ENCODE assay signal across 37 mouse cellular contexts in genomic region chr17:65550357-65550756, GRCm38 (mm10). TPM values are rescaled to one million over a fixed set of nuclear protein-coding genes. Genes with fewer than 3 reads are reported as not detected.
"Had no signal": no experiment of that assay in that cellular context is flagged by ENCODE, and none has a peak within 500 bp of the region (broad histone marks: within the 10 kb centered on the region; RNA-seq: fewer than 3 reads in every experiment).

No protein-coding gene starts in this region.

- DNase-seq: left cerebral cortex, postnatal 4 days; liver; liver, embryonic 13.5 days; liver, postnatal 0 days; lung, adult 18-20 months; lung, adult 2 months; lung, embryonic 14.5 days; lung, postnatal 10 days; lung, postnatal 14 days; lung, postnatal 36 days; lung, postnatal 4 days; midbrain, embryonic 14.5 days had no signal

- H3K27ac ChIP-seq: limb, embryonic 10.5 days; limb, embryonic 12.5 days; limb, embryonic 13.5 days; limb, embryonic 15.5 days; liver, embryonic 12.5 days; liver, embryonic 13.5 days; liver, embryonic 14.5 days; liver, embryonic 15.5 days; lung, embryonic 15.5 days; macrophage; midbrain, embryonic 10.5 days; midbrain, embryonic 12.5 days; midbrain, embryonic 15.5 days; neural tube, embryonic 12.5 days had no signal

- H3K4me3 ChIP-seq: limb, embryonic 10.5 days; limb, embryonic 12.5 days; limb, embryonic 13.5 days; limb, embryonic 15.5 days; liver, embryonic 12.5 days; liver, embryonic 13.5 days; liver, embryonic 15.5 days; lung, embryonic 15.5 days; megakaryocyte, embryonic 14.5 days; midbrain, embryonic 10.5 days; midbrain, embryonic 12.5 days; midbrain, embryonic 15.5 days; myocyte; neural tube, embryonic 12.5 days had no signal

- H3K9me3 ChIP-seq: limb, embryonic 10.5 days; limb, embryonic 12.5 days; limb, embryonic 13.5 days; limb, embryonic 15.5 days; liver, embryonic 12.5 days; liver, embryonic 13.5 days; liver, embryonic 15.5 days; lung, embryonic 15.5 days; midbrain, embryonic 10.5 days; midbrain, embryonic 12.5 days; midbrain, embryonic 15.5 days; neural tube, embryonic 12.5 days had no signal

- H3K36me3 ChIP-seq: limb, embryonic 10.5 days; limb, embryonic 12.5 days; limb, embryonic 13.5 days; limb, embryonic 15.5 days; liver, embryonic 12.5 days; liver, embryonic 13.5 days; liver, embryonic 15.5 days; lung, embryonic 15.5 days; midbrain, embryonic 10.5 days; midbrain, embryonic 12.5 days; midbrain, embryonic 15.5 days; neural tube, embryonic 12.5 days had no signal

- H3K27me3 ChIP-seq: limb, embryonic 12.5 days; limb, embryonic 13.5 days; limb, embryonic 15.5 days; liver, embryonic 12.5 days; liver, embryonic 13.5 days; liver, embryonic 15.5 days; lung, embryonic 15.5 days; midbrain, embryonic 12.5 days; midbrain, embryonic 15.5 days; neural tube, embryonic 12.5 days had no signal

- H3K4me1 ChIP-seq: limb, embryonic 10.5 days; limb, embryonic 12.5 days; limb, embryonic 13.5 days; limb, embryonic 15.5 days; liver, embryonic 12.5 days; liver, embryonic 13.5 days; liver, embryonic 15.5 days; megakaryocyte, embryonic 14.5 days; midbrain, embryonic 10.5 days; midbrain, embryonic 12.5 days; midbrain, embryonic 15.5 days; neural tube, embryonic 12.5 days had no signal

- ATAC-seq: liver, embryonic 12.5 days; liver, postnatal 0 days; lung, postnatal 0 days; midbrain, embryonic 15.5 days; midbrain, embryonic 16.5 days had no signal

- H3K4me2 ChIP-seq: limb, embryonic 12.5 days; limb, embryonic 13.5 days; limb, embryonic 15.5 days; liver, embryonic 11.5 days; liver, embryonic 12.5 days; liver, embryonic 13.5 days; liver, embryonic 15.5 days; lung, embryonic 14.5 days; lung, embryonic 15.5 days; midbrain, embryonic 12.5 days; midbrain, embryonic 15.5 days; neural tube, embryonic 12.5 days had no signal

- H3K9ac ChIP-seq: limb, embryonic 12.5 days; limb, embryonic 13.5 days; limb, embryonic 15.5 days; liver, embryonic 12.5 days; liver, embryonic 13.5 days; liver, embryonic 14.5 days; liver, embryonic 15.5 days; liver, postnatal 0 days; lung, embryonic 14.5 days; lung, embryonic 15.5 days; midbrain, embryonic 12.5 days; midbrain, embryonic 15.5 days; neural tube, embryonic 12.5 days had no signal

RNA-seq across cellular contexts. Expression of gene Tmem232, which starts 9.8 kb away (rescaled TPM):
- total RNA-seq: liver, adult 2 months; megakaryocyte progenitor cell, adult 5-6 weeks; megakaryocyte, adult 5-6 weeks; megakaryocyte-erythroid progenitor cell, adult 5-6 weeks; monocyte, adult 5-6 weeks had no signal
- polyA plus RNA-seq: limb, embryonic 12.5 days; liver, adult 2 months; liver, embryonic 11.5 days; liver, embryonic 12.5 days; liver, embryonic 13.5 days; liver, embryonic 14.5 days; liver, embryonic 15.5 days; liver, embryonic 16.5 days; liver, postnatal 0 days; lung, embryonic 14.5 days; macrophage; midbrain, embryonic 10.5 days; midbrain, embryonic 12.5 days; midbrain, embryonic 14.5 days; myocyte; neural tube, embryonic 11.5 days had no signal
